Mouse (Mus musculus): ENCODE results near the gene Rnf150.

The Rnf150 gene

DNA sequence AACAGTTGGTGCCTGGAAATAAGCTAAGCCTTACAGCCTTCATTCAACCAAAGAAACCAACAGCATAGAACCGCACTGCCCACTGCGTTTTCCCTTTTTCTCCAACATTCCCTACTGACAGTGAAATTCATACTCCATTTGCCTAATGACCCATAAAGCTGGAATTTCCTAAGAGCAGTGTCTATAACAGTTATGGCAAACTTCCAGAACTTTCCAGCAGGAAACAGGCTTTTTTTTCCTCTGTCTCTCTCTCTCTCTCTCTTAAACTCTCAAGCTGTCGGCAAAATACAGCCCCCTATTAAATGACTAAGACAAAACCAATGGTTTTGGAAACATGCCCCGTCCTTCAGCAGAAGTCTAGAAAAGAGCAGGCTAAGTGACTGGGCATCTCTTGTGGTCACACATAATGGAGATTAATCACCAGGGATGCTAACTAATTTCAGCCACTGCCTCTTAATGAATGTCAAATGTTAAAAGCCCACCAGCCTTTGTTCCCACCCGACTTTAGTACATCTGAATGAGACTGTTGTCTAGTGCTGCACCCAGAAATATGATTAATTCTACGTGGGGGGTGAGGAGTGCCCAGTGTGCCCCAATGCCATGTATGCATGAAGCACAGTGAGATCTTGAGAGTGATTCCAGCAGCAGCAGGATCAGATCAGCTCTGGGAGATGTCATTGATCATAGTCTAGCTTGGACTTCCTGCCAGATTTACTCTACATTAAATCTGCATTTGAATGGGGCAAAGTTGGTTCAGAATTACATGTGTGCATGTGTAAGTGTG, 80.3 kb downstream of the Rnf150 start:
- peak; percentile 64 for DNase-seq (ENCODE audit: low spot score)

- no peak for DNase-seq (ENCODE audit: low spot score)
These were observed 82.7 kb downstream of the Rnf150 start for GRCm38 (mm10) chr8:82945867-82946266.

GRCm38 (mm10) chr8:82946658-82947057, 83.5 kb downstream of the Rnf150 start:
- DNase-seq (ENCODE audit: low spot score), result no peak

- no peak for DNase-seq (ENCODE audit: low spot score)
These were observed 92.1 kb downstream of the Rnf150 start for GRCm38 (mm10) chr8:82955162-82955754.

GRCm38 (mm10) chr8:82959491-82959890, 96.3 kb downstream of the Rnf150 start:
- DNase-seq (ENCODE audit: low spot score), result no peak

GRCm38 (mm10) chr8:82959980-82960610, 96.9 kb downstream of the Rnf150 start:
- DNase-seq (ENCODE audit: low spot score), result no peak

DNA sequence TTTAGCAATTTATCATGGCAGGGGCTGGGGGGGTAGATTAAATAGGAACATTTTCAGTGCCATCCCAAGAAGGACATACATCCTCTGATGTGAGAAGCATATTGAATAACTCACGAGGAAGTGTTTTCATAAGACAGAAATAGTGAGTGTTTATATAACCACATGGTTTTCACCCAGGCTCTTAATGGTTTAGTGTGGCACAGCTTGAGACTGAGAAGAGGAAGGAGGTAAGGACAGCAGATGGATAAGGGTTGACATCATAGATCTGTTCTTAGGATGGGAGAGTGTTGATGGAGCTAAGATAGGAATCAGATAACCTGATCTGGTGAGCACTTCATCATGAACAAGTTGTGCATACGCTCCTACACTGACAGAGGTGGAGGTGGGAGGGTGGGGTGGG, 101.4 kb downstream of the Rnf150 start:
- DNase-seq (ENCODE audit: low spot score), result no peak

- peak; percentile 43 for DNase-seq (ENCODE audit: low spot score)
These were observed 104.9 kb downstream of the Rnf150 start for GRCm38 (mm10) chr8:82967879-82968678.

- no peak for DNase-seq (ENCODE audit: low spot score)
These were observed 106.8 kb downstream of the Rnf150 start for GRCm38 (mm10) chr8:82969967-82970366.

DNA sequence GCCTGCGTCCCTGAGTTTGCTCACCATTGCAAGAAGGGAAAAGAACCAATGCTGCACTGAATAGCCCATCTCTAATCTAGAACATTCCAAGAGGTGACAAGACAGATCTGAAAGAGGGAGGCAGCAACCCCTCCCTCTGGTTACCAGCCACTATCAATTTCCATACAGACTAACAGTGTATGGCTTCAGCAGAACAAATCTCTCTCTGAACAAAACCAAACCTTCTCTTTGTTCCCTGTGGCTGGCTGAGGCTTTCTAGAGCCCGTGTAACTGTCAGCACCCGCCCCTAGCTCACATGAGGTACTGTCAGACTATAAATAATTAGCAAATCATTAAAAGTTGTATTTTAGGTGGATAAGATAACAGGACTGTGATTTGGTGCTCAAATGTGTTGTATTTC, 109.7 kb downstream of the Rnf150 start:
- no peak for DNase-seq (ENCODE audit: low spot score)

DNA sequence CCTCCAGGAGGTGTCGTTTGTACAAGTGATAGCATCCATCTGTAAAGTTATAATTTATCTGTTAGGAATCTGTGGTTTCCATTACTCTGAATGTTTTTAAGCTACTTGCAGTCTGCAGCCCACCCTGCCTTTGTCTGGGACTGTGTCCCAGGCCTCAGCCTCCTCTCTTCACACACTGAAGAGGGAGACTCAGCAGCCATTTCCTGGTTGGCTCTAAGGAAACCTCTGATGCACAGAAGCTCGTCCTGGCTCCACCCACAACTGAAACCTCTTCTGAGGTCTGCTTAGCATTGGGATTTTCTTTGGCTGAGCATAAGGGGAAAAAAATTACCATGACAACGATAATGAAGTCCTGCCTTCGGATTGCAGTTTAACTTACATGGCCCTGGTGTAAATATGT, 110.2 kb downstream of the Rnf150 start:
- DNase-seq (ENCODE audit: low spot score), result no peak

- DNase-seq (ENCODE audit: low spot score), result peak; percentile 20
These were observed 118.2 kb downstream of the Rnf150 start for GRCm38 (mm10) chr8:82981244-82981855.

- no peak for DNase-seq (ENCODE audit: low spot score)
These were observed 119.7 kb downstream of the Rnf150 start for GRCm38 (mm10) chr8:82982873-82983272.

DNA sequence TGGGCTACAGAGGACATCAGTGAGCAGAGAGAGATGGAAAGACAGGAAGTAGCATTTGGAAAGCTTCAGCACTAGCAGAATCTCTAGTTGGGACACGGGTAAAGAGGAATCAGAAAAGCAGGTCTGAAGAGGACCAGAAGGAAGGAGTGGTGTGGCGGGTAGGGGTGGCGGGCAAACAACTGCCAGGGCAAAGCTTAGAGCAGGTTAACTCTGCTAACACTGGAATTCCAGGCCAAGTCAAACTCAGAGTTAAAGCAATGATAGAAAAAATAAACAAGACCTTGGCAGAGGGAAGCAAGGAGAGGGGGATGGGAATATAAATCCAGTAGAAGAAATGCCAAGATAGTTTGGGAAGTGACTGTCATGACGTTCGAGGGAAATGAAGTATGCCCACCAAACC, 120.1 kb downstream of the Rnf150 start:
- DNase-seq (ENCODE audit: low spot score), result peak; percentile 69

GRCm38 (mm10) chr8:82992093-82992492, 128.9 kb downstream of the Rnf150 start:
- no peak for DNase-seq (ENCODE audit: low spot score)

DNA sequence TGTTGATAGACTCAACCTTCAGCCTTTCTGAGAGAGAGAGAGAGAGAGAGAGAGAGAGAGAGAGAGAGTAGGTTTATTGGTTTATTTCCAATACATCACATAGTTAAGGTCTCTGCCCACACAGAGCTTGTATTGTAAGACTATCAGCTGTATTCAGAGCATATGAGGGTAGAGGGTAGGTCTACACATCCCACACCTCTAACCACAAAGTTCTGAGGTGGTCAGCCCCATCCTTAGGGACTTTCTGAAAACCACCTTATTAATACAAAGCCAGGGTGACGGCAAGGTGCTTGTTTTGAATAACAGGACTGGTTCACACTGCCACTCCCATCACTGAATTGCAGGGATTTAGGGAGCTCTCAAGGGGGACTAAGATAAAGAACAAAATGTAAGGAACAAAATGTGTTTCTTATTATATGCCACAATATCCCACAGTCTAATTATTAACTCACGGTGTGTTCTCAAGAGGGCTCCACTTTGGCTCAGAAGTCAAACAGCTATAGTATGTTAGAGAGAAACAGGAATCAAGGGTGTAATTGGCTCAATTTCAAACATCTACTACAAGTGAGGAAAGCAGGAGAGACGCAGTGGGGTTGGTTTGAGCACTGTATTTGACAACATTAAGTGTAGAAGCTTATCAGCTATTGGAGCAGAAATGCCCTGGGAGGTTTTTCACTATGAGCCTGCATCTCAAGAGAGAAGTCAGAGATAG, 132.7 kb downstream of the Rnf150 start:
- DNase-seq (ENCODE audit: low spot score), result no peak

DNA sequence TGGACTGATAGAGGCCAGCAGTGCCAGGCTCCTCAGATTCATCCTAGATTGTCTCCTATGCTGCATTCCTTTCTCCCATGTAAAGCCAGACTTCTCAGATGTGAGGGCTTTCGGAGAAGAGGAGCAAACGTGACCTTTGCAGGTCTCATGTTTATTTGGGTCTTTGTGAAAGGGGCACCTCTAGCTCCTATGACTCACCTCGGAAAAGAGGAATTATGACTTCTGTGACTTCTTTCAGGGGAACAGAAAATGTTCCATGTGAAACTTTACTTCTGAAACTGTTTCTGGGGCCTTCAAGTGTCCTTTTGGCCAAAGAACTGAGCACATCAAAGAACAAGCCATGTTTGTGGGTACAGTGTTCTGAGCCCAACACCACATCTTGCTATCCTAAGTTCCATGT, 133.7 kb downstream of the Rnf150 start:
- no peak for DNase-seq (ENCODE audit: low spot score)

GRCm38 (mm10) chr8:82998778-82999177, 135.6 kb downstream of the Rnf150 start:
- no peak for DNase-seq (ENCODE audit: low spot score)

GRCm38 (mm10) chr8:83003187-83003586, 140.0 kb downstream of the Rnf150 start:
- DNase-seq (ENCODE audit: low spot score), result no peak

- no peak for DNase-seq (ENCODE audit: low spot score)
These were observed 146.3 kb downstream of the Rnf150 start for GRCm38 (mm10) chr8:83009481-83009880.

- no peak for DNase-seq (ENCODE audit: low spot score)
These were observed 148.1 kb downstream of the Rnf150 start for GRCm38 (mm10) chr8:83011286-83011685.
